Mouse (Mus musculus) limb, embryonic 11.5 days (tissue): Measurements from ENCODE around the gene Gm13695. TPM values are rescaled to one million over a fixed set of nuclear protein-coding genes. Genes with fewer than 3 reads are reported as not detected.

Experiments used
- ATAC-seq: fragments of 200-750 bp; cut with Nextera tagmentation; 2 replicates; pipeline ENCODE4 v1.8.0; 2017; ENCODE audit warnings: low read depth; ENCODE audit not compliant: insufficient number of reproducible peaks, low FRiP score, low TSS enrichment
- DNase-seq: peaks from one replicate; pipeline ENCODE4 v3.0.0-alpha.2; 2015; ENCODE audit warnings: low spot score
- H3K27ac ChIP-seq: fragments of 300-500 bp; sonication (generic); replicated peaks from 2 replicates; pipeline ENCODE4 v1.5.1; 2014; ENCODE audit warnings: low read depth, mild to moderate bottlenecking, low read length
- H3K27me3 ChIP-seq: fragments of 300-500 bp; sonication (generic); 2 replicates; pipeline ENCODE4 v1.6.1; 2014; ENCODE audit warnings: mild to moderate bottlenecking, low read length, mixed read lengths; ENCODE audit not compliant: control insufficient read depth, insufficient read depth
- H3K36me3 ChIP-seq: fragments of 300-500 bp; sonication (generic); 2 replicates; pipeline ENCODE4 v1.6.1; 2014; ENCODE audit warnings: mild to moderate bottlenecking, low read length, moderate library complexity, mixed read lengths; ENCODE audit not compliant: control insufficient read depth, insufficient read depth
- H3K4me1 ChIP-seq: fragments of 300-500 bp; sonication (generic); 2 replicates; pipeline ENCODE4 v1.6.1; 2014; ENCODE audit warnings: low read length, mixed read lengths; ENCODE audit not compliant: control insufficient read depth, insufficient read depth
- H3K4me2 ChIP-seq: fragments of 300-500 bp; sonication (generic); 2 replicates; pipeline ENCODE4 v1.6.1; 2014; ENCODE audit warnings: low read depth, mild to moderate bottlenecking, moderate library complexity; ENCODE audit not compliant: severe bottlenecking
- H3K4me3 ChIP-seq: fragments of 300-500 bp; sonication (generic); 2 replicates; pipeline ENCODE4 v1.5.1; 2014; ENCODE audit warnings: low read depth, low read length
- H3K9ac ChIP-seq: fragments of 300-500 bp; sonication (generic); 2 replicates; pipeline ENCODE4 v1.6.1; 2014; ENCODE audit warnings: mild to moderate bottlenecking, low read length
- H3K9me3 ChIP-seq: fragments of 300-500 bp; sonication (generic); 2 replicates; pipeline ENCODE4 v1.6.1; 2016; ENCODE audit warnings: low read length; ENCODE audit not compliant: control insufficient read depth
- WGBS: fragments of 180-500 bp; shearing (Covaris S2); extraction: QIAGEN DNeasy Blood & Tissue Kit; methylation state at CpG from one replicate; pipeline ENCODE4 v1.1.7; 2014; 5-methylcytosine and 5-hydroxymethylcytosine counted together
- polyA plus RNA-seq: library from polyadenylated mRNA; unstranded; fragments of >200 nt; fragmentation: Nextera tagmentation; extraction: Ambion mirVana; gene quantifications from 2 replicates; pipeline ENCODE4 v1.2.1, GENCODE M21; 2014

Gm13695 gene
- polyA plus RNA-seq, 1 experiment from 2014 or later, result not detected

- Histone ChIP-seq H3K4me1 (no peaks in the 10 kb centered on the region), H3K9ac (no peak overlapping the region), H3K9me3 (no peaks in the 10 kb centered on the region), H3K36me3 (no peaks in the 10 kb centered on the region), H3K27ac (no peak overlapping the region), H3K4me3 (no peak overlapping the region), H3K27me3 (no peaks in the 10 kb centered on the region), H3K4me2 (no peak overlapping the region)
- DNase-seq, result no peak
- ATAC-seq, result no peak
- WGBS, result 69% methylated on average over 3 of the region's 3 CpGs
Observed at GRCm38 (mm10) chr2:84018330-84018729, 51.2 kb downstream of the Gm13695 start.

Other genes with a start within 250 kb of the Gm13695 start
- 66.3 and 78.2 TPM in 2 replicates for gene Itgav, start 242.9 kb upstream of the Gm13695 start, polyA plus RNA-seq
- gene Fam171b, start 154.7 kb upstream of the Gm13695 start, polyA plus RNA-seq, result 20.1 and 20.4 TPM in 2 replicates
- not detected in 2 replicates for gene Zswim2, start 26.1 kb upstream of the Gm13695 start, polyA plus RNA-seq
- not detected in 2 replicates for gene Gm13698, start 11.6 kb upstream of the Gm13695 start, polyA plus RNA-seq
- not detected in 2 replicates for gene Gm13693, start 5.8 kb upstream of the Gm13695 start, polyA plus RNA-seq
- gene Gm13696, start 5.8 kb downstream of the Gm13695 start, polyA plus RNA-seq, result not detected in 2 replicates
- not detected in 2 replicates for gene Gm13694, start 11.6 kb downstream of the Gm13695 start, polyA plus RNA-seq
- not detected in 2 replicates for gene Gm13697, start 17.4 kb downstream of the Gm13695 start, polyA plus RNA-seq
- not detected in 2 replicates for gene Gm13691, start 23.2 kb downstream of the Gm13695 start, polyA plus RNA-seq